Comparison of ENCODE assay signal across 34 mouse cellular contexts in genomic region chr16:5205431-5205970, GRCm38 (mm10). TPM values are rescaled to one million over a fixed set of nuclear protein-coding genes. Genes with fewer than 3 reads are reported as not detected.
"Had no signal": no experiment of that assay in that cellular context is flagged by ENCODE, and none has a peak within 500 bp of the region (broad histone marks: within the 10 kb centered on the region; RNA-seq: fewer than 3 reads in every experiment).

No protein-coding gene starts in this region.

- H3K9me3 ChIP-seq: heart, embryonic 10.5 days; heart, embryonic 12.5 days; heart, embryonic 15.5 days; hindbrain, embryonic 10.5 days; hindbrain, embryonic 12.5 days; hindbrain, embryonic 13.5 days; hindbrain, embryonic 15.5 days; intestine, embryonic 15.5 days; kidney, embryonic 15.5 days had no signal

- H3K27me3 ChIP-seq: heart, embryonic 12.5 days; heart, embryonic 15.5 days; hindbrain, embryonic 15.5 days; intestine, embryonic 15.5 days; kidney, embryonic 15.5 days had no signal

- DNase-seq: heart, postnatal 10 days; heart, postnatal 4 days; kidney, adult 11 months; kidney, adult 18-20 months; kidney, adult 2 months; kidney, adult 8-10 months; kidney, adult 9 months; kidney, postnatal 10 days; kidney, postnatal 14 days; kidney, postnatal 25 days; kidney, postnatal 36 days; kidney, postnatal 4 days; layer of hippocampus, postnatal 36 days had no signal

- H3K27ac ChIP-seq: heart, embryonic 10.5 days; heart, embryonic 15.5 days; hindbrain, embryonic 10.5 days; hindbrain, embryonic 12.5 days; hindbrain, embryonic 13.5 days; hindbrain, embryonic 14.5 days; hindbrain, embryonic 15.5 days; hindbrain, postnatal 0 days; intestine, embryonic 15.5 days; kidney, embryonic 15.5 days; kidney, postnatal 0 days; left cerebral cortex, adult 2 months had no signal

- H3K9ac ChIP-seq: heart, embryonic 12.5 days; heart, embryonic 15.5 days; hindbrain, embryonic 12.5 days; hindbrain, embryonic 13.5 days; hindbrain, embryonic 14.5 days; hindbrain, embryonic 15.5 days; intestine, embryonic 15.5 days; kidney, embryonic 15.5 days had no signal

- H3K4me3 ChIP-seq: heart, embryonic 10.5 days; heart, embryonic 12.5 days; heart, embryonic 15.5 days; hindbrain, embryonic 10.5 days; hindbrain, embryonic 12.5 days; hindbrain, embryonic 13.5 days; hindbrain, embryonic 15.5 days; intestine, embryonic 15.5 days; kidney, embryonic 15.5 days; left cerebral cortex, adult 2 months had no signal

- ATAC-seq: hindbrain, embryonic 16.5 days; hindbrain, postnatal 0 days; inflammation-experienced regulatory T-cells, adult 6 months; intestine, embryonic 15.5 days; intestine, embryonic 16.5 days; intestine, postnatal 0 days had no signal

- H3K36me3 ChIP-seq: heart, embryonic 10.5 days; heart, embryonic 15.5 days; hindbrain, embryonic 10.5 days; hindbrain, embryonic 12.5 days; hindbrain, embryonic 15.5 days; intestine, embryonic 15.5 days had no signal

- H3K4me2 ChIP-seq: heart, embryonic 12.5 days; heart, embryonic 15.5 days; hindbrain, embryonic 12.5 days; hindbrain, embryonic 13.5 days; hindbrain, embryonic 14.5 days; hindbrain, embryonic 15.5 days; intestine, embryonic 15.5 days; kidney, embryonic 15.5 days had no signal

RNA-seq across cellular contexts. Expression of gene AU021092, which starts 16.6 kb away (rescaled TPM):
- total RNA-seq: hematopoietic stem cell, adult 5-6 weeks had no signal
- polyA plus RNA-seq: inflammation-experienced regulatory T-cells, adult 6 months had no signal

RNA-seq across cellular contexts. Expression of gene Sec14l5, which starts 58.6 kb away (rescaled TPM):
- total RNA-seq: hematopoietic stem cell, adult 5-6 weeks had no signal
- polyA plus RNA-seq: heart, embryonic 10.5 days; heart, embryonic 12.5 days; heart, postnatal 0 days; inflammation-experienced regulatory T-cells, adult 6 months; intestine, embryonic 16.5 days; intestine, postnatal 0 days; kidney, embryonic 14.5 days; kidney, postnatal 0 days; large intestine, adult 2 months had no signal
